Mouse (Mus musculus): ENCODE results near the gene Cd180. TPM values are rescaled to one million over a fixed set of nuclear protein-coding genes. Genes with fewer than 3 reads are reported as not detected.

The Cd180 gene
- total RNA-seq, 2 experiments from 2014 or later = 0.86 to 0.98 TPM

- peak; percentile 68 for DNase-seq
These were observed 51.3 kb downstream of the Cd180 start for GRCm38 (mm10) chr13:102744481-102745269.

GRCm38 (mm10) chr13:102745270-102745600, 51.9 kb downstream of the Cd180 start:
- no peak for DNase-seq

- no peak for DNase-seq
These were observed 52.4 kb downstream of the Cd180 start for GRCm38 (mm10) chr13:102745626-102746342.

GRCm38 (mm10) chr13:102746803-102747561, 53.6 kb downstream of the Cd180 start:
- DNase-seq = no peak

GRCm38 (mm10) chr13:102749194-102749593, 55.8 kb downstream of the Cd180 start:
- DNase-seq = no peak

- no peak for DNase-seq
These were observed 56.5 kb downstream of the Cd180 start for GRCm38 (mm10) chr13:102749891-102750290.

GRCm38 (mm10) chr13:102753714-102754556, 60.6 kb downstream of the Cd180 start:
- no peak for DNase-seq

GRCm38 (mm10) chr13:102755124-102755523, 61.8 kb downstream of the Cd180 start:
- DNase-seq = no peak

- DNase-seq = no peak
These were observed 62.7 kb downstream of the Cd180 start for GRCm38 (mm10) chr13:102756071-102756470.

GRCm38 (mm10) chr13:102758021-102758420, 64.7 kb downstream of the Cd180 start:
- DNase-seq = no peak

GRCm38 (mm10) chr13:102761410-102761809, 68.1 kb downstream of the Cd180 start:
- no peak for DNase-seq

GRCm38 (mm10) chr13:102762203-102762602, 68.8 kb downstream of the Cd180 start:
- DNase-seq = no peak

- DNase-seq = no peak
These were observed 70.9 kb downstream of the Cd180 start for GRCm38 (mm10) chr13:102764218-102764617.

- no peak for DNase-seq
These were observed 71.9 kb downstream of the Cd180 start for GRCm38 (mm10) chr13:102765216-102765615.

GRCm38 (mm10) chr13:102767110-102767509, 73.8 kb downstream of the Cd180 start:
- DNase-seq = no peak

- DNase-seq = no peak
These were observed 75.2 kb downstream of the Cd180 start for GRCm38 (mm10) chr13:102768512-102768911.

GRCm38 (mm10) chr13:102770194-102770593, 76.8 kb downstream of the Cd180 start:
- no peak for DNase-seq

- no peak for DNase-seq
These were observed 79.8 kb downstream of the Cd180 start for GRCm38 (mm10) chr13:102773169-102773568.

GRCm38 (mm10) chr13:102774786-102775201, 81.4 kb downstream of the Cd180 start:
- DNase-seq = no peak

- no peak for DNase-seq
These were observed 82.1 kb downstream of the Cd180 start for GRCm38 (mm10) chr13:102775506-102775905.

GRCm38 (mm10) chr13:102778859-102779258, 85.5 kb downstream of the Cd180 start:
- DNase-seq = no peak

GRCm38 (mm10) chr13:102779275-102779674, 85.9 kb downstream of the Cd180 start:
- DNase-seq = no peak
